Mouse (Mus musculus): ENCODE results near the gene Fkbp9. TPM values are rescaled to one million over a fixed set of nuclear protein-coding genes. Genes with fewer than 3 reads are reported as not detected.

Fkbp9 gene
- polyA plus RNA-seq, 1 experiment from 2014 or later = 134 TPM

- no peaks in the 10 kb centered on the region for H3K27me3 ChIP-seq (replicated peaks; ENCODE audit: insufficient read depth, low read length)
- H3K36me3 ChIP-seq (ENCODE audit: insufficient read depth, low read length) = no peaks in the 10 kb centered on the region
- 65% methylated on average over 2 of the region's 2 CpGs for WGBS
- H3K27ac ChIP-seq (ENCODE audit: low read length) = no peak overlapping the region
- H3K4me2 ChIP-seq (replicated peaks; ENCODE audit: low read depth, low read length) = no peak overlapping the region
- H3K9ac ChIP-seq (replicated peaks; ENCODE audit: low read depth) = no peak overlapping the region
- no peak overlapping the region for H3K4me3 ChIP-seq (ENCODE audit: low read depth, low read length)
- H3K4me1 ChIP-seq (ENCODE audit: insufficient read depth, low read depth, low read length) = no peaks in the 10 kb centered on the region
- no peak for TF ChIP-seq EP300 (IDR thresholded peaks at IDR 0.05)
- TF ChIP-seq CTCF (IDR thresholded peaks at IDR 0.05) = no peak
- no peaks in the 10 kb centered on the region for H3K9me3 ChIP-seq (ENCODE audit: low read length)
- no peak for DNase-seq (ENCODE audit: low spot score)
- ATAC-seq = no peak
Measured at GRCm38 (mm10) chr6:56870027-56870426, 38.2 kb downstream of the Fkbp9 start.

GRCm38 (mm10) chr6:56876870-56877269 is 45.0 kb downstream of the Fkbp9 start:
- H3K9ac ChIP-seq (replicated peaks; ENCODE audit: low read depth) = no peak overlapping the region
- ATAC-seq (no peak), DNase-seq (ENCODE audit: low spot score) (no peak)
- no peak overlapping the region for H3K4me2 ChIP-seq (replicated peaks; ENCODE audit: low read depth, low read length)
- H3K4me1 ChIP-seq (ENCODE audit: insufficient read depth, low read depth, low read length) = no peaks in the 10 kb centered on the region
- 82% methylated on average over 4 of the region's 4 CpGs for WGBS
- TF ChIP-seq EP300 (IDR thresholded peaks at IDR 0.05) (no peak), CTCF (IDR thresholded peaks at IDR 0.05) (no peak)
- no peaks in the 10 kb centered on the region for H3K9me3 ChIP-seq (ENCODE audit: low read length)
- H3K27ac ChIP-seq (ENCODE audit: low read length) = no peak overlapping the region
- H3K4me3 ChIP-seq (ENCODE audit: low read depth, low read length) = no peak overlapping the region
- H3K27me3 ChIP-seq (replicated peaks; ENCODE audit: insufficient read depth, low read length) = no peaks in the 10 kb centered on the region
- peaks cover 4% of the 10 kb centered on the region for H3K36me3 ChIP-seq (ENCODE audit: insufficient read depth, low read length)

GRCm38 (mm10) chr6:56877985-56878384 is 46.1 kb downstream of the Fkbp9 start:
- peaks cover 7% of the 10 kb centered on the region for H3K36me3 ChIP-seq (ENCODE audit: insufficient read depth, low read length)

GRCm38 (mm10) chr6:56879352-56879955 is 47.6 kb downstream of the Fkbp9 start:
- no peaks in the 10 kb centered on the region for H3K9me3 ChIP-seq (ENCODE audit: low read length)
- no peak overlapping the region for H3K4me2 ChIP-seq (replicated peaks; ENCODE audit: low read depth, low read length)
- DNase-seq (ENCODE audit: low spot score) = no peak
- H3K27ac ChIP-seq (ENCODE audit: low read length) = no peak overlapping the region
- H3K4me3 ChIP-seq (ENCODE audit: low read depth, low read length) = no peak overlapping the region
- H3K4me1 ChIP-seq (ENCODE audit: insufficient read depth, low read depth, low read length) = no peaks in the 10 kb centered on the region
- H3K36me3 ChIP-seq (ENCODE audit: insufficient read depth, low read length) = peaks cover 14% of the 10 kb centered on the region
- TF ChIP-seq CTCF (IDR thresholded peaks at IDR 0.05) (no peak), EP300 (IDR thresholded peaks at IDR 0.05) (no peak)
- no peaks in the 10 kb centered on the region for H3K27me3 ChIP-seq (replicated peaks; ENCODE audit: insufficient read depth, low read length)
- WGBS = 38% methylated on average over 1 of the region's 1 CpGs
- peak; percentile 26; the same call in 1 of the 2 replicates for ATAC-seq
- no peak overlapping the region for H3K9ac ChIP-seq (replicated peaks; ENCODE audit: low read depth)

More at GRCm38 (mm10) chr6:56877985-56878384, 46.1 kb downstream of the Fkbp9 start:
- WGBS = 86% methylated on average over 8 of the region's 8 CpGs
- Histone ChIP-seq H3K27ac (ENCODE audit: low read length) (no peak overlapping the region), H3K4me1 (ENCODE audit: insufficient read depth, low read depth, low read length) (no peaks in the 10 kb centered on the region), H3K9ac (replicated peaks; ENCODE audit: low read depth) (no peak overlapping the region), H3K4me3 (ENCODE audit: low read depth, low read length) (no peak overlapping the region), H3K4me2 (replicated peaks; ENCODE audit: low read depth, low read length) (no peak overlapping the region), H3K9me3 (ENCODE audit: low read length) (no peaks in the 10 kb centered on the region), H3K27me3 (replicated peaks; ENCODE audit: insufficient read depth, low read length) (no peaks in the 10 kb centered on the region)
- no peak for TF ChIP-seq CTCF (IDR thresholded peaks at IDR 0.05)
- TF ChIP-seq EP300 (IDR thresholded peaks at IDR 0.05) = no peak
- no peak for DNase-seq (ENCODE audit: low spot score)
- ATAC-seq = no peak

- ATAC-seq (no peak), DNase-seq (ENCODE audit: low spot score) (no peak)
- H3K4me3 ChIP-seq (ENCODE audit: low read depth, low read length) = no peak overlapping the region
- peaks cover 10% of the 10 kb centered on the region; the same call in 1 of the 2 replicates for H3K36me3 ChIP-seq (ENCODE audit: insufficient read depth, low read length)
- H3K4me1 ChIP-seq (ENCODE audit: insufficient read depth, low read depth, low read length) = no peaks in the 10 kb centered on the region
- H3K27me3 ChIP-seq (replicated peaks; ENCODE audit: insufficient read depth, low read length) = no peaks in the 10 kb centered on the region
- 95% methylated on average over 6 of the region's 6 CpGs for WGBS
- TF ChIP-seq CTCF (IDR thresholded peaks at IDR 0.05) = no peak
- TF ChIP-seq EP300 (IDR thresholded peaks at IDR 0.05) = no peak
- H3K27ac ChIP-seq (ENCODE audit: low read length) = no peak overlapping the region
- no peak overlapping the region for H3K4me2 ChIP-seq (replicated peaks; ENCODE audit: low read depth, low read length)
- H3K9me3 ChIP-seq (ENCODE audit: low read length) = no peaks in the 10 kb centered on the region
- H3K9ac ChIP-seq (replicated peaks; ENCODE audit: low read depth) = no peak overlapping the region
Measured at GRCm38 (mm10) chr6:56888561-56888960, 56.7 kb downstream of the Fkbp9 start.

- TF ChIP-seq EP300 (IDR thresholded peaks at IDR 0.05) (no peak), CTCF (IDR thresholded peaks at IDR 0.05) (no peak)
- H3K9ac ChIP-seq (replicated peaks; ENCODE audit: low read depth) = no peak overlapping the region
- H3K36me3 ChIP-seq (ENCODE audit: insufficient read depth, low read length) = peaks cover 9% of the 10 kb centered on the region; the same call in 1 of the 2 replicates
- no peak overlapping the region for H3K4me3 ChIP-seq (ENCODE audit: low read depth, low read length)
- H3K27ac ChIP-seq (ENCODE audit: low read length) = no peak overlapping the region
- H3K27me3 ChIP-seq (replicated peaks; ENCODE audit: insufficient read depth, low read length) = no peaks in the 10 kb centered on the region
- ATAC-seq (no peak), DNase-seq (ENCODE audit: low spot score) (no peak)
- H3K4me2 ChIP-seq (replicated peaks; ENCODE audit: low read depth, low read length) = no peak overlapping the region
- 78% methylated on average over 2 of the region's 2 CpGs for WGBS
- no peaks in the 10 kb centered on the region for H3K4me1 ChIP-seq (ENCODE audit: insufficient read depth, low read depth, low read length)
- no peaks in the 10 kb centered on the region for H3K9me3 ChIP-seq (ENCODE audit: low read length)
Measured at GRCm38 (mm10) chr6:56890762-56891161, 58.9 kb downstream of the Fkbp9 start.

Data from lung, postnatal 0 days (tissue).